Mouse (Mus musculus): ENCODE results near the gene Stx17.

DNA sequence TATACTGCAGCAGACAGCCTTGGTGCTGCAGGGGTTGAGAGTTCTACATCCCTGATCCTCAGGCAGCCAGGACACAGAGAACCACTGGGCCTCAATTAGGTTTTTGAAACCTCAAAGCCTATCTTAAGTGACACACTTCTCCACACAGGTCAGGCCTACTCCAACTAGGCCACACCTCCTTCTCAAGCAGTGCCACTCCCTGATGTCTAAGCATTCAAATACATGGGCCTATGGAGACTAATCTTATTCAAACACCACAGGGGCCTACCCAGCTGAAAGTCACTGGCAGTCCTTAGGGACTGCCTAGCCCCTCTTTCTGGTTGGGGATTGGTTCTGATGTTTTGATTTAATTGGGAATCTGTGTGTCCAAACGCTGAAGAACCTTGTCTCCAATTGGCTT is 31.1 kb downstream of the Stx17 start:
- no peak for TF ChIP-seq CTCF (IDR thresholded peaks at IDR 0.05)
- no peak for TF ChIP-seq POLR2A (IDR thresholded peaks at IDR 0.05; ENCODE audit: insufficient read depth, low read depth, low read length)
